ENCODE assay signal across 14 mouse cellular contexts in genomic region chr5:137649251-137649650, GRCm38 (mm10). TPM values are rescaled to one million over a fixed set of nuclear protein-coding genes. Genes with fewer than 3 reads are reported as not detected.
DNase-seq lines count a peak whose midpoint lies in the region; ATAC-seq and TF ChIP-seq lines count a peak whose summit lies in the region.
"Had no signal": no experiment of that assay in that cellular context is flagged by ENCODE, and none has a peak within 500 bp of the region (broad histone marks: within the 10 kb centered on the region; RNA-seq: fewer than 3 reads in every experiment).

No protein-coding gene starts in this region.

- H3K4me1 ChIP-seq in heart, embryonic 15.5 days (replicated peaks), result peaks cover 33% of the 10 kb centered on the region
- H3K4me1 ChIP-seq in midbrain, postnatal 0 days (ENCODE audit: insufficient read depth, low read length), result peaks cover 13% of the 10 kb centered on the region; the same call in 1 of the 2 replicates

- peaks cover 21% of the 10 kb centered on the region for H3K27me3 ChIP-seq in heart, embryonic 15.5 days
- peaks cover 19% of the 10 kb centered on the region; the same call in 1 of the 2 replicates for H3K27me3 ChIP-seq in midbrain, postnatal 0 days (ENCODE audit: insufficient read depth, low read length)

- H3K9me3 ChIP-seq in heart, embryonic 15.5 days (replicated peaks), result no peaks in the 10 kb centered on the region
- H3K9me3 ChIP-seq in midbrain, postnatal 0 days (ENCODE audit: low read length), result no peaks in the 10 kb centered on the region
- H3K9me3 ChIP-seq: liver, embryonic 15.5 days had no signal

- H3K27ac ChIP-seq in heart, embryonic 15.5 days, result peak overlapping the region; percentile 34; the same call in 1 of the 2 replicates
- H3K27ac ChIP-seq in midbrain, postnatal 0 days (ENCODE audit: low read depth, low read length), result peak overlapping the region; percentile 69; the same call in 1 of the 2 replicates

- no peak for DNase-seq in heart, postnatal 36 days
- DNase-seq in lung, postnatal 4 days, result peak; percentile 4 to 23
- DNase-seq in lung, postnatal 25 days (ENCODE audit: low spot score), result no peak
- peak; percentile 58 for DNase-seq in adipocyte (ENCODE audit: low spot score)
- no peak for DNase-seq in midbrain, postnatal 0 days (ENCODE audit: low spot score)
- DNase-seq: cerebellum, adult 18-20 months; heart, postnatal 10 days; kidney, postnatal 25 days; retina, postnatal 1 day; thymus, postnatal 25 days had no signal

- WGBS in heart, embryonic 15.5 days, result 32% methylated on average over 4 of the region's 4 CpGs
- 28% methylated on average over 4 of the region's 4 CpGs for WGBS in midbrain, postnatal 0 days

- no peak overlapping the region for H3K4me3 ChIP-seq in heart, embryonic 15.5 days
- H3K4me3 ChIP-seq in midbrain, postnatal 0 days (ENCODE audit: low read depth, low read length), result no peak overlapping the region
- H3K4me3 ChIP-seq: liver, embryonic 15.5 days had no signal

- TF ChIP-seq CTCF in midbrain, postnatal 0 days (IDR thresholded peaks at IDR 0.05), result no peak

- intact Hi-C loops in heart, postnatal 36 days (cut with DNase I), result no loop called here

- H3K9ac ChIP-seq in heart, embryonic 15.5 days, result no peak overlapping the region
- no peak overlapping the region for H3K9ac ChIP-seq in midbrain, postnatal 0 days (replicated peaks; ENCODE audit: low read length, poor library complexity, severe bottlenecking)
- H3K9ac ChIP-seq: liver, embryonic 15.5 days had no signal

- no peak for ATAC-seq in heart, embryonic 15.5 days (replicated peaks; ENCODE audit: insufficient number of reproducible peaks, insufficient read depth, low FRiP score, low read depth)
- no peak for ATAC-seq in midbrain, postnatal 0 days (ENCODE audit: low FRiP score)
- ATAC-seq in cerebellum, adult (ENCODE audit: insufficient number of reproducible peaks, low FRiP score, low TSS enrichment), result no peak
- ATAC-seq: CD4-positive, CD25-positive, alpha-beta regulatory T cell, adult 4 months had no signal

- H3K36me3 ChIP-seq in heart, embryonic 15.5 days, result 0 out of 2 replicates have a peak, but pooled peaks cover 10% of the 10 kb centered on the region
- H3K36me3 ChIP-seq in midbrain, postnatal 0 days (ENCODE audit: insufficient read depth, low read length), result peaks cover 16% of the 10 kb centered on the region

- no peak overlapping the region for H3K4me2 ChIP-seq in heart, embryonic 15.5 days
- H3K4me2 ChIP-seq in midbrain, postnatal 0 days (ENCODE audit: low read depth, low read length, poor library complexity, severe bottlenecking), result no peak overlapping the region
- H3K4me2 ChIP-seq: liver, embryonic 15.5 days had no signal

RNA-seq across cellular contexts. Expression of gene Irs3, which starts 3.7 kb away (rescaled TPM):
- 0.13 and 0.21 TPM in 2 replicates for polyA plus RNA-seq in heart, embryonic 15.5 days (2015; fragmentation: Nextera tagmentation; extraction: Ambion mirVana)
- total RNA-seq in heart, postnatal 36 days (2021), result under 1 TPM; 0.14 to 0.75 TPM
- total RNA-seq in midbrain, postnatal 0 days (2014; rRNA removed), result 1.2 TPM in 1 of 2 replicates, not detected in the other
- polyA plus RNA-seq in midbrain, postnatal 0 days (2015; fragmentation: Nextera tagmentation; extraction: Ambion mirVana), result 0.27 and 0.37 TPM in 2 replicates
- polyA plus RNA-seq: CD4-positive, CD25-positive, alpha-beta regulatory T cell, adult 4 months had no signal

RNA-seq across cellular contexts. Expression of gene Sap25, which starts 8.1 kb away (rescaled TPM):
- 4.0 and 6.0 TPM in 2 replicates for polyA plus RNA-seq in heart, embryonic 15.5 days (2015; fragmentation: Nextera tagmentation; extraction: Ambion mirVana)
- total RNA-seq in heart, postnatal 36 days (2021), result 1 to 10 TPM; 1.2 to 1.7 TPM
- total RNA-seq in midbrain, postnatal 0 days (2014; rRNA removed), result 3.3 and 4.9 TPM in 2 replicates
- polyA plus RNA-seq in midbrain, postnatal 0 days (2015; fragmentation: Nextera tagmentation; extraction: Ambion mirVana), result 3.2 TPM in 2 replicates

RNA-seq across cellular contexts. Expression of gene Gm20605, which starts 20.3 kb away (rescaled TPM):
- polyA plus RNA-seq in heart, embryonic 15.5 days (2015; fragmentation: Nextera tagmentation; extraction: Ambion mirVana), result 7.1 and 12.2 TPM in 2 replicates
- total RNA-seq in heart, postnatal 36 days (2021), result 1 to 10 TPM; 3.9 to 4.9 TPM
- total RNA-seq in midbrain, postnatal 0 days (2014; rRNA removed), result 0.99 and 4.1 TPM in 2 replicates
- 4.4 and 6.5 TPM in 2 replicates for polyA plus RNA-seq in midbrain, postnatal 0 days (2015; fragmentation: Nextera tagmentation; extraction: Ambion mirVana)

RNA-seq across cellular contexts. Expression of gene Lrch4, which starts 20.3 kb away (rescaled TPM):
- polyA plus RNA-seq in heart, embryonic 15.5 days (2015; fragmentation: Nextera tagmentation; extraction: Ambion mirVana), result 20.7 and 26.7 TPM in 2 replicates
- total RNA-seq in heart, postnatal 36 days (2021), result 10 to 100 TPM; 18.4 to 20.5 TPM
- total RNA-seq in midbrain, postnatal 0 days (2014; rRNA removed), result 13.1 and 14.5 TPM in 2 replicates
- 13.1 and 15.9 TPM in 2 replicates for polyA plus RNA-seq in midbrain, postnatal 0 days (2015; fragmentation: Nextera tagmentation; extraction: Ambion mirVana)

RNA-seq across cellular contexts. Expression of gene Fbxo24, which starts 20.4 kb away (rescaled TPM):
- polyA plus RNA-seq in heart, embryonic 15.5 days (2015; fragmentation: Nextera tagmentation; extraction: Ambion mirVana), result 0.11 and 0.23 TPM in 2 replicates
- under 1 TPM; 0.16 to 0.31 TPM for total RNA-seq in heart, postnatal 36 days (2021)
- total RNA-seq in midbrain, postnatal 0 days (2014; rRNA removed), result 0.28 TPM in 1 of 2 replicates, not detected in the other
- polyA plus RNA-seq in midbrain, postnatal 0 days (2015; fragmentation: Nextera tagmentation; extraction: Ambion mirVana), result 0.09 and 0.10 TPM in 2 replicates
- polyA plus RNA-seq: liver, embryonic 15.5 days had no signal

Comparison
In these comparisons a context has a peak if more than half of its experiments do, and no peak if none do; other contexts are left out.
1. DNase-seq: peak in lung, postnatal 4 days (2 of 2) and adipocyte (single experiment); none in heart, postnatal 36 days (0 of 2), lung, postnatal 25 days (single experiment) and midbrain, postnatal 0 days (single experiment).